Mouse (Mus musculus) C2C12 (cell line): Measurements from ENCODE around the gene Lrrtm3. TPM values are rescaled to one million over a fixed set of nuclear protein-coding genes. Genes with fewer than 3 reads are reported as not detected.

Experiments
- H3K27me3 ChIP-seq: one replicate; pipeline ENCODE4 v1.6.1; 2011; ENCODE audit not compliant: control insufficient read depth, insufficient read depth, insufficient read length
- H3K36me3 ChIP-seq: one replicate; pipeline ENCODE4 v1.6.1; 2011; ENCODE audit not compliant: control insufficient read depth, insufficient read depth
- H3K4me3 ChIP-seq: one replicate; pipeline ENCODE4 v1.5.1; 2011; ENCODE audit warnings: mild to moderate bottlenecking, control low read depth; ENCODE audit not compliant: poor library complexity, insufficient read depth, severe bottlenecking
- H3K79me2 ChIP-seq: one replicate; pipeline ENCODE4 v1.6.1; 2011; ENCODE audit not compliant: control insufficient read depth, insufficient read depth
- H3K79me3 ChIP-seq: one replicate; pipeline ENCODE4 v1.6.1; 2011; ENCODE audit warnings: low read depth, control low read depth
- H3ac ChIP-seq: one replicate; pipeline ENCODE3; 2011; ENCODE audit warnings: low read depth; ENCODE audit not compliant: control insufficient read depth, insufficient read length
- CEBPB ChIP-seq: IDR thresholded peaks from one replicate; pipeline ENCODE4 v1.6.1; 2011; ENCODE audit warnings: low read depth, mild to moderate bottlenecking, control low read depth, moderate library complexity
- CTCF ChIP-seq: IDR thresholded peaks from one replicate; pipeline ENCODE4 v1.5.1; 2011; ENCODE audit not compliant: control insufficient read depth, insufficient read depth, insufficient read length
- FOSL1 ChIP-seq: IDR thresholded peaks from one replicate; pipeline ENCODE4 v1.8.0; 2011; ENCODE audit warnings: mild to moderate bottlenecking, low read length; ENCODE audit not compliant: poor library complexity, insufficient read depth, severe bottlenecking
- MAX ChIP-seq: IDR thresholded peaks from one replicate; pipeline ENCODE4 v1.6.1; 2011; ENCODE audit warnings: mild to moderate bottlenecking, control low read depth
- MYOD1 ChIP-seq: IDR thresholded peaks from one replicate; pipeline ENCODE4 v1.6.1; 2011; ENCODE audit warnings: low read depth; ENCODE audit not compliant: control insufficient read depth, insufficient read length
- MYOG ChIP-seq: IDR thresholded peaks from one replicate; pipeline ENCODE4 v1.6.1; 2011; ENCODE audit not compliant: control insufficient read depth, insufficient read length; ENCODE audit errors: extremely low read depth
- USF1 ChIP-seq: IDR thresholded peaks from one replicate; pipeline ENCODE4 v1.6.1; 2011; ENCODE audit warnings: low read depth, mild to moderate bottlenecking, control low read depth, moderate library complexity
- polyA plus RNA-seq: library from polyadenylated mRNA; unstranded; fragments of >200 nt; fragmentation: generic; extraction: Trizol; gene quantifications from one replicate; pipeline ENCODE4 v1.2.1, GENCODE M21; 2012; ENCODE audit warnings: missing spikeins

Gene Lrrtm3
- polyA plus RNA-seq, 1 experiment, result not detected

- Histone ChIP-seq H3K79me2 (no peaks in the 10 kb centered on the region), H3K27me3 (no peaks in the 10 kb centered on the region), H3K36me3 (no peaks in the 10 kb centered on the region), H3K4me3 (no peak overlapping the region), H3ac (no peak overlapping the region), H3K79me3 (no peaks in the 10 kb centered on the region)
- TF ChIP-seq MYOG (no peak), MAX (no peak), MYOD1 (no peak), FOSL1 (no peak), USF1 (no peak), CEBPB (no peak), CTCF (no peak)
These were observed 40.9 kb downstream of the Lrrtm3 start for GRCm38 (mm10) chr10:64049151-64049550.

GRCm38 (mm10) chr10:64041892-64042291, 48.2 kb downstream of the Lrrtm3 start:
- no peaks in the 10 kb centered on the region for H3K79me3 ChIP-seq
- no peak overlapping the region for H3ac ChIP-seq
- TF ChIP-seq MYOD1, result no peak
- no peak for TF ChIP-seq CTCF
- no peak for TF ChIP-seq MYOG
- no peak for TF ChIP-seq CEBPB
- TF ChIP-seq FOSL1, result no peak
- TF ChIP-seq MAX, result no peak
- TF ChIP-seq USF1, result no peak
- H3K27me3 ChIP-seq, result no peaks in the 10 kb centered on the region
- no peaks in the 10 kb centered on the region for H3K79me2 ChIP-seq
- no peak overlapping the region for H3K4me3 ChIP-seq
- no peaks in the 10 kb centered on the region for H3K36me3 ChIP-seq

- H3K27me3 ChIP-seq, result no peaks in the 10 kb centered on the region
- H3K36me3 ChIP-seq, result no peaks in the 10 kb centered on the region
- no peak overlapping the region for H3K4me3 ChIP-seq
- H3K79me3 ChIP-seq, result no peaks in the 10 kb centered on the region
- TF ChIP-seq MAX, result no peak
- TF ChIP-seq FOSL1, result no peak
- no peak for TF ChIP-seq MYOD1
- no peak for TF ChIP-seq CTCF
- no peak for TF ChIP-seq USF1
- TF ChIP-seq CEBPB, result no peak
- no peak for TF ChIP-seq MYOG
- H3K79me2 ChIP-seq, result no peaks in the 10 kb centered on the region
- H3ac ChIP-seq, result no peak overlapping the region
These were observed 48.9 kb downstream of the Lrrtm3 start for GRCm38 (mm10) chr10:64041218-64041617.

- Histone ChIP-seq H3K27me3 (no peaks in the 10 kb centered on the region), H3K4me3 (no peak overlapping the region), H3ac (no peak overlapping the region), H3K79me3 (no peaks in the 10 kb centered on the region), H3K36me3 (no peaks in the 10 kb centered on the region), H3K79me2 (no peaks in the 10 kb centered on the region)
- no peak for TF ChIP-seq FOSL1
- no peak for TF ChIP-seq CTCF
- TF ChIP-seq MYOD1, result no peak
- TF ChIP-seq MYOG, result no peak
- TF ChIP-seq MAX, result no peak
- TF ChIP-seq CEBPB, result no peak
- no peak for TF ChIP-seq USF1
These were observed 50.1 kb downstream of the Lrrtm3 start for GRCm38 (mm10) chr10:64039760-64040535.

- TF ChIP-seq FOSL1 (no peak), CEBPB (no peak)
- Histone ChIP-seq H3K27me3 (no peaks in the 10 kb centered on the region), H3K79me3 (no peaks in the 10 kb centered on the region), H3K79me2 (no peaks in the 10 kb centered on the region), H3ac (no peak overlapping the region), H3K4me3 (no peak overlapping the region), H3K36me3 (no peaks in the 10 kb centered on the region)
These were observed 59.2 kb downstream of the Lrrtm3 start for GRCm38 (mm10) chr10:64030901-64031300.

- Histone ChIP-seq H3K36me3 (no peaks in the 10 kb centered on the region), H3K27me3 (no peaks in the 10 kb centered on the region), H3K79me3 (no peaks in the 10 kb centered on the region), H3K4me3 (no peak overlapping the region), H3K79me2 (no peaks in the 10 kb centered on the region), H3ac (no peak overlapping the region)
- TF ChIP-seq CEBPB, result peak; percentile 91
- TF ChIP-seq MAX, result no peak
These were observed 66.7 kb downstream of the Lrrtm3 start for GRCm38 (mm10) chr10:64023340-64023739.
